Comparison of ENCODE assay signal across 27 mouse cellular contexts in the genomic region with DNA sequence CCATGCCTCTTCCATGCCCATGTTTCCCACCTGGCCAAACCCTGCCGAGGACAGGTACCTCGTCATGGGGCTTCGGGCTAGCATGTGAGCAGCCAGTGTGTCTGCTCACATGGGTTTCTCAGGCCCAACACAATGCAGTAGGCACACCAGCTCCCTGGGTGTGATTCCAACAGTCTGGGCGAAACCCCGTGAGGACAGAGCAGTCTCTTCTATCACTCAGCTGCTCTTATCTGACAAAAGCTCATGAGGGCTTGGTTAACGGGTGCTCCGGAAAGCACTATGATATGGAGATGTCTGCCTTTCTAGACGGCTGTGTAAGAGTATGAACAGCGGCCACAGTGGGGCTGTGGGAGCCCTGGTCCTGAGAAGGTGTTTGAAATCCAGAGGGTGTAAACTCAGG. TPM values are rescaled to one million over a fixed set of nuclear protein-coding genes. Genes with fewer than 3 reads are reported as not detected.
DNase-seq lines count a peak whose midpoint lies in the region; ATAC-seq and TF ChIP-seq lines count a peak whose summit lies in the region.
"Had no signal": no experiment of that assay in that cellular context is flagged by ENCODE, and none has a peak within 500 bp of the region (broad histone marks: within the 10 kb centered on the region; RNA-seq: fewer than 3 reads in every experiment).

No protein-coding gene starts in this region.

- no peak overlapping the region for H3K27ac ChIP-seq in limb, embryonic 11.5 days (replicated peaks; ENCODE audit: low read depth, low read length)
- H3K27ac ChIP-seq in stomach, postnatal 0 days (replicated peaks): no peak overlapping the region
- H3K27ac ChIP-seq: gastrocnemius, adult 2 months; hindbrain, embryonic 10.5 days; hindbrain, embryonic 13.5 days had no signal

- TF ChIP-seq EP300 in stomach, postnatal 0 days (optimal IDR thresholded peaks at IDR 0.05): no peak

- no peaks in the 10 kb centered on the region for H3K36me3 ChIP-seq in limb, embryonic 11.5 days (ENCODE audit: control insufficient read depth, insufficient read depth, low read length)
- H3K36me3 ChIP-seq in stomach, postnatal 0 days (ENCODE audit: control insufficient read depth, insufficient read depth, low read length): no peaks in the 10 kb centered on the region
- H3K36me3 ChIP-seq: hindbrain, embryonic 10.5 days; hindbrain, embryonic 13.5 days had no signal

- no peaks in the 10 kb centered on the region for H3K9me3 ChIP-seq in limb, embryonic 11.5 days (ENCODE audit: control insufficient read depth, low read length)
- no peaks in the 10 kb centered on the region for H3K9me3 ChIP-seq in stomach, postnatal 0 days (ENCODE audit: control insufficient read depth, low read length)
- H3K9me3 ChIP-seq: hindbrain, embryonic 10.5 days; hindbrain, embryonic 13.5 days had no signal

- H3K27me3 ChIP-seq in limb, embryonic 11.5 days (ENCODE audit: control insufficient read depth, insufficient read depth, low read length): no peaks in the 10 kb centered on the region
- no peaks in the 10 kb centered on the region for H3K27me3 ChIP-seq in stomach, postnatal 0 days (ENCODE audit: control insufficient read depth, insufficient read depth, low read length)
- H3K27me3 ChIP-seq: hindbrain, embryonic 13.5 days had no signal

- TF ChIP-seq CTCF in stomach, postnatal 0 days (IDR thresholded peaks at IDR 0.05; ENCODE audit: low read depth): no peak

- no peaks in the 10 kb centered on the region for H3K4me1 ChIP-seq in limb, embryonic 11.5 days (ENCODE audit: control insufficient read depth, insufficient read depth, low read length)
- H3K4me1 ChIP-seq in stomach, postnatal 0 days (replicated peaks; ENCODE audit: control insufficient read depth, insufficient read depth): no peaks in the 10 kb centered on the region
- H3K4me1 ChIP-seq: hindbrain, embryonic 10.5 days; hindbrain, embryonic 13.5 days had no signal

- WGBS in limb, embryonic 11.5 days: 92% methylated on average over 9 of the region's 9 CpGs
- 88% methylated on average over 9 of the region's 9 CpGs for WGBS in stomach, postnatal 0 days

- peak; percentile 1 for DNase-seq in layer of hippocampus, adult 9-11 months
- no peak for DNase-seq in layer of hippocampus, adult 11-12 months (ENCODE audit: low spot score)
- DNase-seq in testis, postnatal 10 days (ENCODE audit: low spot score): peak; percentile 33
- DNase-seq in testis, postnatal 14 days (ENCODE audit: low spot score): no peak
- peak; percentile 16 for DNase-seq in limb, embryonic 11.5 days (ENCODE audit: low spot score)
- peak; percentile 8 for DNase-seq in stomach, postnatal 0 days (ENCODE audit: low spot score)
- no peak for DNase-seq in lung, postnatal 10 days
- DNase-seq: adrenal gland, adult 8-10 months; adrenal gland, postnatal 25 days; cerebellum, adult 18-20 months; cerebellum, adult 9-10 months; cerebellum, postnatal 14 days; forebrain, postnatal 0 days; gastrocnemius, adult 2 months; gastrocnemius, postnatal 14 days; heart, adult 18-20 months had no signal

- H3K4me2 ChIP-seq in limb, embryonic 11.5 days (ENCODE audit: low read depth, severe bottlenecking): no peak overlapping the region
- H3K4me2 ChIP-seq in stomach, postnatal 0 days (replicated peaks; ENCODE audit: low read depth): no peak overlapping the region
- H3K4me2 ChIP-seq: hindbrain, embryonic 13.5 days had no signal

- no peak overlapping the region for H3K4me3 ChIP-seq in limb, embryonic 11.5 days (ENCODE audit: low read depth, low read length)
- H3K4me3 ChIP-seq in stomach, postnatal 0 days (ENCODE audit: low read depth, low read length): no peak overlapping the region
- H3K4me3 ChIP-seq: gastrocnemius, adult 2 months; hindbrain, embryonic 10.5 days; hindbrain, embryonic 13.5 days had no signal

- H3K9ac ChIP-seq in limb, embryonic 11.5 days (ENCODE audit: low read length): no peak overlapping the region
- no peak overlapping the region for H3K9ac ChIP-seq in stomach, postnatal 0 days (ENCODE audit: low read length)
- H3K9ac ChIP-seq: forebrain, postnatal 0 days; hindbrain, embryonic 13.5 days had no signal

- ATAC-seq in limb, embryonic 11.5 days (ENCODE audit: insufficient number of reproducible peaks, low FRiP score, low TSS enrichment, low read depth): no peak
- no peak for ATAC-seq in stomach, postnatal 0 days (ENCODE audit: low FRiP score, low TSS enrichment)
- ATAC-seq in erythroblast, adult 5-6 weeks (replicated peaks; ENCODE audit: low FRiP score, poor library complexity, severe bottlenecking): no peak
- ATAC-seq: activated CD4-positive, CD25-positive, alpha-beta regulatory T cell, adult 4 months; CD4-positive, CD25-positive, alpha-beta regulatory T cell, adult 4 months; forebrain, embryonic 14.5 days; forebrain, postnatal 0 days; hindbrain, embryonic 16.5 days had no signal

RNA-seq across cellular contexts. Expression of a gene that starts 37.1 kb away (rescaled TPM):
- 0.08 and 0.14 TPM in 2 replicates for polyA plus RNA-seq in limb, embryonic 11.5 days (2014; fragmentation: Nextera tagmentation; extraction: Ambion mirVana)
- 0.13 and 0.22 TPM in 2 replicates for polyA plus RNA-seq in stomach, postnatal 0 days (2015; fragmentation: Nextera tagmentation; extraction: Ambion mirVana)
- total RNA-seq in erythroblast, adult 5-6 weeks (2015; ENCODE audit: low replicate concordance): not detected in 2 replicates
- total RNA-seq in erythroblast, adult 5-6 weeks (2017; ENCODE audit: low replicate concordance): not detected in 2 replicates
- total RNA-seq: gastrocnemius, adult 2 months had no signal
- polyA plus RNA-seq: activated CD4-positive, CD25-positive, alpha-beta regulatory T cell, adult 4 months; C2C12; embryonic facial prominence, embryonic 11.5 days; forebrain, embryonic 11.5 days; heart, postnatal 0 days had no signal

Comparison
In these comparisons a context has a peak if more than half of its experiments do, and no peak if none do; other contexts are left out.
1. DNase-seq: peak in layer of hippocampus, adult 9-11 months (single experiment), testis, postnatal 10 days (single experiment), limb, embryonic 11.5 days (single experiment) and stomach, postnatal 0 days (single experiment); none in layer of hippocampus, adult 11-12 months (single experiment), testis, postnatal 14 days (single experiment) and lung, postnatal 10 days (single experiment).